Mouse (Mus musculus) cerebellum, adult 18-20 months (tissue): ENCODE measurements at regions not wholly inside any gene's neighbourhood (a gene's known extent, or its start where the extent isn't known, plus 50 kb on each side); places are given as distances from the start of the nearest gene placed in this dataset.

Experiments
- DNase-seq, 2 experiments: peaks; one replicate each; pipeline ENCODE4 v3.0.0; 2021

GRCm38 (mm10) chr15:42768396-42768795, 2634.2 kb downstream of the 9330182O14Rik start:
- no peak for DNase-seq

GRCm38 (mm10) chr15:42779903-42780302, 2645.7 kb downstream of the 9330182O14Rik start:
- no peak for DNase-seq

- no peak for DNase-seq
Observed at GRCm38 (mm10) chr15:42801217-42801616, 2667.1 kb downstream of the 9330182O14Rik start.

- no peak for DNase-seq
Observed at GRCm38 (mm10) chr15:42810871-42811490, 2676.8 kb downstream of the 9330182O14Rik start.

GRCm38 (mm10) chr15:42815026-42815724, 2681.0 kb downstream of the 9330182O14Rik start:
- DNase-seq, result no peak

- DNase-seq, result no peak
Observed at GRCm38 (mm10) chr15:42838839-42839238, 2704.7 kb downstream of the 9330182O14Rik start.

GRCm38 (mm10) chr15:42850003-42850402, 2715.8 kb downstream of the 9330182O14Rik start:
- no peak for DNase-seq

GRCm38 (mm10) chr15:42872491-42872890, 2738.3 kb downstream of the 9330182O14Rik start:
- DNase-seq, result no peak

- DNase-seq, result no peak
Observed at GRCm38 (mm10) chr15:42894611-42895010, 2760.4 kb downstream of the 9330182O14Rik start.

GRCm38 (mm10) chr15:42900056-42900455, 2765.9 kb downstream of the 9330182O14Rik start:
- no peak for DNase-seq

- no peak for DNase-seq
Observed at GRCm38 (mm10) chr15:42901782-42902181, 2767.6 kb downstream of the 9330182O14Rik start.

GRCm38 (mm10) chr15:42911357-42911756, 2777.2 kb downstream of the 9330182O14Rik start:
- no peak for DNase-seq

- DNase-seq, result no peak
Observed at GRCm38 (mm10) chr15:42912880-42913279, 2778.7 kb downstream of the 9330182O14Rik start.

- DNase-seq, result no peak
Observed at GRCm38 (mm10) chr15:42913285-42913684, 2779.1 kb downstream of the 9330182O14Rik start.

GRCm38 (mm10) chr15:42914099-42914498, 2779.9 kb downstream of the 9330182O14Rik start:
- DNase-seq, result peak; percentile 66 to 71

GRCm38 (mm10) chr15:42915195-42915594, 2781.0 kb downstream of the 9330182O14Rik start:
- DNase-seq, result no peak

GRCm38 (mm10) chr15:42921618-42922017, 2787.5 kb downstream of the 9330182O14Rik start:
- DNase-seq, result no peak

- no peak for DNase-seq
Observed at GRCm38 (mm10) chr15:42928331-42928730, 2794.2 kb downstream of the 9330182O14Rik start.

- DNase-seq, result no peak
Observed at GRCm38 (mm10) chr15:42944610-42945009, 2810.4 kb downstream of the 9330182O14Rik start.

GRCm38 (mm10) chr15:42955167-42955566, 2821.0 kb downstream of the 9330182O14Rik start:
- DNase-seq, result no peak

- DNase-seq, result peak; percentile 56 to 64
Observed at GRCm38 (mm10) chr15:42962747-42963338, 2828.7 kb downstream of the 9330182O14Rik start.

GRCm38 (mm10) chr15:42965314-42965713, 2831.1 kb downstream of the 9330182O14Rik start:
- no peak for DNase-seq
